Mouse (Mus musculus) heart, adult 2 months (tissue): ENCODE measurements around the gene Tmcc2. TPM values are rescaled to one million over a fixed set of nuclear protein-coding genes. Genes with fewer than 3 reads are reported as not detected.

Source experiments
- DNase-seq, 2 experiments: peaks; one replicate each; pipeline ENCODE4 v3.0.0; 2021
- H3K27ac ChIP-seq: fragments of 200-600 bp; 2 replicates; pipeline ENCODE4 v1.8.1; 2022
- H3K27me3 ChIP-seq: fragments of 200-500 bp; 2 replicates; pipeline ENCODE4 v1.6.1; 2012; ENCODE audit warnings: mild to moderate bottlenecking, low read length, inconsistent platforms, mixed read lengths; ENCODE audit not compliant: control insufficient read depth, insufficient read depth
- H3K36me3 ChIP-seq: fragments of 200-500 bp; 2 replicates; pipeline ENCODE4 v1.6.1; 2012; ENCODE audit warnings: low read length, inconsistent platforms; ENCODE audit not compliant: control insufficient read depth, insufficient read depth
- H3K4me1 ChIP-seq: fragments of 200-500 bp; 2 replicates; pipeline ENCODE4 v1.6.1; 2011; ENCODE audit warnings: low read length; ENCODE audit not compliant: control insufficient read depth, insufficient read depth
- H3K4me3 ChIP-seq: fragments of 200-600 bp; 2 replicates; pipeline ENCODE4 v1.8.1; 2022
- H3K79me2 ChIP-seq: fragments of 200-500 bp; replicated peaks from 2 replicates; pipeline ENCODE4 v1.6.1; 2012; ENCODE audit warnings: mild to moderate bottlenecking, inconsistent platforms, low read length, moderate library complexity, mixed read lengths; ENCODE audit not compliant: control insufficient read depth, insufficient read depth
- H3K9ac ChIP-seq: fragments of 200-500 bp; 2 replicates; pipeline ENCODE4 v1.6.1; 2012; ENCODE audit warnings: low read depth, mild to moderate bottlenecking, control low read depth, inconsistent platforms, low read length, mixed read lengths
- CTCF ChIP-seq: fragments of 200-600 bp; IDR thresholded peaks from 2 replicates; pipeline ENCODE4 v1.8.1; 2022; ENCODE audit warnings: antibody characterized with exemption, mild to moderate bottlenecking, moderate library complexity
- EP300 ChIP-seq: fragments of 200-500 bp; IDR thresholded peaks from 2 replicates; pipeline ENCODE4 v1.6.1; 2011; ENCODE audit warnings: low read depth, low read length, control low read depth; ENCODE audit not compliant: insufficient read depth
- POLR2A ChIP-seq: fragments of 200-500 bp; IDR thresholded peaks from 2 replicates; pipeline ENCODE4 v1.6.1; 2011; ENCODE audit warnings: mild to moderate bottlenecking, low read depth, low read length, control low read depth; ENCODE audit not compliant: insufficient read depth
- WGBS: fragments of 180-500 bp; shearing (Covaris S2); methylation state at CpG from one replicate; pipeline ENCODE4 v1.1.7; 2018; 5-methylcytosine and 5-hydroxymethylcytosine counted together
- intact Hi-C: fragments of 180-260 bp; cut with DNase I; formaldehyde crosslinking; loops from one replicate; pipeline ENCODE4 v1.15.1; 2025
- polyA plus RNA-seq: library from polyadenylated mRNA; depleted of rRNA; stranded (reverse); fragments of >200 nt; gene quantifications from 2 replicates; pipeline ENCODE4 v1.2.3, GENCODE M21; 2012
- total RNA-seq, 2 experiments: library from RNA; stranded (reverse); gene quantifications; 2 replicates each; pipeline ENCODE4 v1.2.3; 2021

Gene Tmcc2
- total and polyA plus RNA-seq, 3 experiments: 17.5 to 25.4 (median 21.9) TPM

- no peak overlapping the region for H3K9ac ChIP-seq
- H3K27me3 ChIP-seq: no peaks in the 10 kb centered on the region
- H3K4me3 ChIP-seq: no peak overlapping the region
- TF ChIP-seq CTCF: no peak
- TF ChIP-seq POLR2A: no peak
- TF ChIP-seq EP300: no peak
- intact Hi-C loops: loop anchor here (10.0 kb wide), 1 partner anchor 323 kb away; the partner anchor contains the start of gene Elk4
- no peak overlapping the region for H3K27ac ChIP-seq
- peaks cover 8% of the 10 kb centered on the region for H3K4me1 ChIP-seq
- no peaks in the 10 kb centered on the region for H3K79me2 ChIP-seq
- 88% methylated on average over 17 of the region's 17 CpGs for WGBS
- no peak for DNase-seq
- no peaks in the 10 kb centered on the region for H3K36me3 ChIP-seq
Measured at GRCm38 (mm10) chr1:132327477-132327876, 63.6 kb downstream of the Tmcc2 start.

- Histone ChIP-seq H3K36me3 (no peaks in the 10 kb centered on the region), H3K79me2 (no peaks in the 10 kb centered on the region), H3K4me3 (no peak overlapping the region), H3K9ac (no peak overlapping the region), H3K4me1 (peaks cover 10% of the 10 kb centered on the region), H3K27ac (no peak overlapping the region), H3K27me3 (no peaks in the 10 kb centered on the region)
- TF ChIP-seq POLR2A: no peak
- TF ChIP-seq EP300: no peak
- TF ChIP-seq CTCF: no peak
- DNase-seq: no peak
- intact Hi-C loops: loop anchor here (10.0 kb wide), 1 partner anchor 322 kb away; the partner anchor contains the start of gene Elk4
- 58% methylated on average over 9 of the region's 9 CpGs for WGBS
Measured at GRCm38 (mm10) chr1:132326777-132327176, 64.3 kb downstream of the Tmcc2 start.

- Histone ChIP-seq H3K36me3 (no peaks in the 10 kb centered on the region), H3K4me3 (no peak overlapping the region), H3K9ac (no peak overlapping the region; the same call in 1 of the 2 replicates), H3K4me1 (peaks cover 9% of the 10 kb centered on the region), H3K79me2 (no peaks in the 10 kb centered on the region; the same call in 1 of the 2 replicates), H3K27ac (peak overlapping the region; percentile 52), H3K27me3 (no peaks in the 10 kb centered on the region)
- intact Hi-C loops: loop anchor here (10.0 kb wide), 1 partner anchor 318 kb away; the partner anchor contains the start of gene Elk4
- WGBS: 46% methylated on average over 13 of the region's 13 CpGs
- peak in 1 of 2 experiments; percentile 54 for DNase-seq
- TF ChIP-seq CTCF: 0 out of 2 replicates have a peak, but pooled peaks have one; percentile 16
- no peak for TF ChIP-seq EP300
- no peak for TF ChIP-seq POLR2A
Measured at GRCm38 (mm10) chr1:132322711-132323542, 68.2 kb downstream of the Tmcc2 start.

- Histone ChIP-seq H3K79me2 (peaks cover 1% of the 10 kb centered on the region; the same call in 1 of the 2 replicates), H3K4me3 (no peak overlapping the region), H3K9ac (no peak overlapping the region), H3K27ac (peak overlapping the region; percentile 52), H3K4me1 (peaks cover 9% of the 10 kb centered on the region), H3K27me3 (no peaks in the 10 kb centered on the region), H3K36me3 (peaks cover 2% of the 10 kb centered on the region; the same call in 1 of the 2 replicates)
- intact Hi-C loops: loop anchor here (10.0 kb wide), 1 partner anchor 317 kb away; the partner anchor contains the start of gene Elk4
- TF ChIP-seq POLR2A (no peak), EP300 (no peak), CTCF (no peak)
- 75% methylated on average over 7 of the region's 7 CpGs for WGBS
- no peak for DNase-seq
Measured at GRCm38 (mm10) chr1:132321821-132322580, 69.1 kb downstream of the Tmcc2 start.

GRCm38 (mm10) chr1:132319242-132319641 lies 71.8 kb downstream of the Tmcc2 start:
- Histone ChIP-seq H3K4me1 (peaks cover 9% of the 10 kb centered on the region), H3K9ac (no peak overlapping the region), H3K27me3 (no peaks in the 10 kb centered on the region), H3K27ac (no peak overlapping the region), H3K79me2 (peaks cover 1% of the 10 kb centered on the region; the same call in 1 of the 2 replicates), H3K4me3 (no peak overlapping the region), H3K36me3 (peaks cover 2% of the 10 kb centered on the region; the same call in 1 of the 2 replicates)
- intact Hi-C loops: loop anchor here (2.0 kb wide), 1 partner anchor 14 kb away; no protein-coding TSS in a partner anchor
- 55% methylated on average over 5 of the region's 5 CpGs for WGBS
- TF ChIP-seq CTCF: no peak
- no peak for TF ChIP-seq EP300
- no peak for TF ChIP-seq POLR2A
- peak in 1 of 2 experiments; percentile 51 for DNase-seq
